Mouse (Mus musculus): ENCODE results near the gene Camk2n1. TPM values are rescaled to one million over a fixed set of nuclear protein-coding genes. Genes with fewer than 3 reads are reported as not detected.
A peak's percentile ranks its signal among the peaks of the same experiment; 100 is the strongest.

Camk2n1 gene
- polyA plus RNA-seq, 1 experiment from 2014 or later: 0.99 TPM

- no peaks in the 10 kb centered on the region for H3K9me3 ChIP-seq (ENCODE audit: control insufficient read depth, low read length)
- H3K4me1 ChIP-seq (ENCODE audit: control insufficient read depth, insufficient read depth, low read length): peaks cover 16% of the 10 kb centered on the region
- no peak overlapping the region for H3K27ac ChIP-seq (replicated peaks; ENCODE audit: low read depth, low read length)
- H3K27me3 ChIP-seq (ENCODE audit: control insufficient read depth, insufficient read depth, low read length): peaks cover 20% of the 10 kb centered on the region
- H3K4me2 ChIP-seq (ENCODE audit: low read depth, severe bottlenecking): no peak overlapping the region
- no peaks in the 10 kb centered on the region for H3K36me3 ChIP-seq (ENCODE audit: control insufficient read depth, insufficient read depth, low read length)
- 46% methylated on average over 5 of the region's 5 CpGs for WGBS
- ATAC-seq (ENCODE audit: insufficient number of reproducible peaks, low FRiP score, low TSS enrichment, low read depth) (no peak), DNase-seq (ENCODE audit: low spot score) (no peak)
- no peak overlapping the region for H3K4me3 ChIP-seq (ENCODE audit: low read depth, low read length)
- no peak overlapping the region for H3K9ac ChIP-seq (ENCODE audit: low read length)
Measured at GRCm38 (mm10) chr4:138458735-138459440, 4.8 kb downstream of the Camk2n1 start.

GRCm38 (mm10) chr4:138459775-138460174 lies 5.7 kb downstream of the Camk2n1 start:
- H3K36me3 ChIP-seq (ENCODE audit: control insufficient read depth, insufficient read depth, low read length): no peaks in the 10 kb centered on the region
- H3K9ac ChIP-seq (ENCODE audit: low read length): no peak overlapping the region
- ATAC-seq (ENCODE audit: insufficient number of reproducible peaks, low FRiP score, low TSS enrichment, low read depth): no peak
- peaks cover 20% of the 10 kb centered on the region for H3K27me3 ChIP-seq (ENCODE audit: control insufficient read depth, insufficient read depth, low read length)
- H3K9me3 ChIP-seq (ENCODE audit: control insufficient read depth, low read length): no peaks in the 10 kb centered on the region
- WGBS: 78% methylated on average over 6 of the region's 6 CpGs
- H3K4me2 ChIP-seq (ENCODE audit: low read depth, severe bottlenecking): no peak overlapping the region
- no peak for DNase-seq (ENCODE audit: low spot score)
- peaks cover 22% of the 10 kb centered on the region for H3K4me1 ChIP-seq (ENCODE audit: control insufficient read depth, insufficient read depth, low read length)
- H3K4me3 ChIP-seq (ENCODE audit: low read depth, low read length): no peak overlapping the region
- no peak overlapping the region for H3K27ac ChIP-seq (replicated peaks; ENCODE audit: low read depth, low read length)

- no peaks in the 10 kb centered on the region for H3K36me3 ChIP-seq (ENCODE audit: control insufficient read depth, insufficient read depth, low read length)
- no peak overlapping the region for H3K4me3 ChIP-seq (ENCODE audit: low read depth, low read length)
- no peak overlapping the region for H3K27ac ChIP-seq (replicated peaks; ENCODE audit: low read depth, low read length)
- WGBS: 27% methylated on average over 9 of the region's 9 CpGs
- no peak for DNase-seq (ENCODE audit: low spot score)
- H3K4me1 ChIP-seq (ENCODE audit: control insufficient read depth, insufficient read depth, low read length): peaks cover 19% of the 10 kb centered on the region
- no peaks in the 10 kb centered on the region for H3K9me3 ChIP-seq (ENCODE audit: control insufficient read depth, low read length)
- no peak overlapping the region for H3K9ac ChIP-seq (ENCODE audit: low read length)
- no peak overlapping the region for H3K4me2 ChIP-seq (ENCODE audit: low read depth, severe bottlenecking)
- no peak for ATAC-seq (ENCODE audit: insufficient number of reproducible peaks, low FRiP score, low TSS enrichment, low read depth)
- peaks cover 17% of the 10 kb centered on the region for H3K27me3 ChIP-seq (ENCODE audit: control insufficient read depth, insufficient read depth, low read length)
Measured at GRCm38 (mm10) chr4:138460910-138461309, 6.8 kb downstream of the Camk2n1 start.

GRCm38 (mm10) chr4:138461471-138461870 lies 7.4 kb downstream of the Camk2n1 start:
- 95% methylated on average over 5 of the region's 5 CpGs for WGBS
- H3K9ac ChIP-seq (ENCODE audit: low read length): no peak overlapping the region
- DNase-seq (ENCODE audit: low spot score) (no peak), ATAC-seq (ENCODE audit: insufficient number of reproducible peaks, low FRiP score, low TSS enrichment, low read depth) (no peak)
- no peak overlapping the region for H3K27ac ChIP-seq (replicated peaks; ENCODE audit: low read depth, low read length)
- H3K4me2 ChIP-seq (ENCODE audit: low read depth, severe bottlenecking): no peak overlapping the region
- H3K4me1 ChIP-seq (ENCODE audit: control insufficient read depth, insufficient read depth, low read length): peaks cover 19% of the 10 kb centered on the region
- H3K9me3 ChIP-seq (ENCODE audit: control insufficient read depth, low read length): no peaks in the 10 kb centered on the region
- H3K36me3 ChIP-seq (ENCODE audit: control insufficient read depth, insufficient read depth, low read length): no peaks in the 10 kb centered on the region
- peaks cover 12% of the 10 kb centered on the region for H3K27me3 ChIP-seq (ENCODE audit: control insufficient read depth, insufficient read depth, low read length)
- H3K4me3 ChIP-seq (ENCODE audit: low read depth, low read length): no peak overlapping the region

- Histone ChIP-seq H3K4me2 (ENCODE audit: low read depth, severe bottlenecking) (no peak overlapping the region), H3K27ac (replicated peaks; ENCODE audit: low read depth, low read length) (no peak overlapping the region), H3K9me3 (ENCODE audit: control insufficient read depth, low read length) (no peaks in the 10 kb centered on the region), H3K9ac (ENCODE audit: low read length) (no peak overlapping the region), H3K36me3 (ENCODE audit: control insufficient read depth, insufficient read depth, low read length) (no peaks in the 10 kb centered on the region), H3K4me1 (ENCODE audit: control insufficient read depth, insufficient read depth, low read length) (peaks cover 19% of the 10 kb centered on the region), H3K27me3 (ENCODE audit: control insufficient read depth, insufficient read depth, low read length) (peaks cover 8% of the 10 kb centered on the region; the same call in 1 of the 2 replicates), H3K4me3 (ENCODE audit: low read depth, low read length) (no peak overlapping the region)
- ATAC-seq (ENCODE audit: insufficient number of reproducible peaks, low FRiP score, low TSS enrichment, low read depth): peak; percentile 2; the same call in 1 of the 2 replicates
- 6% methylated on average over 11 of the region's 11 CpGs for WGBS
- DNase-seq (ENCODE audit: low spot score): peak; percentile 34
Measured at GRCm38 (mm10) chr4:138462971-138463831, 9.1 kb downstream of the Camk2n1 start.

DNA sequence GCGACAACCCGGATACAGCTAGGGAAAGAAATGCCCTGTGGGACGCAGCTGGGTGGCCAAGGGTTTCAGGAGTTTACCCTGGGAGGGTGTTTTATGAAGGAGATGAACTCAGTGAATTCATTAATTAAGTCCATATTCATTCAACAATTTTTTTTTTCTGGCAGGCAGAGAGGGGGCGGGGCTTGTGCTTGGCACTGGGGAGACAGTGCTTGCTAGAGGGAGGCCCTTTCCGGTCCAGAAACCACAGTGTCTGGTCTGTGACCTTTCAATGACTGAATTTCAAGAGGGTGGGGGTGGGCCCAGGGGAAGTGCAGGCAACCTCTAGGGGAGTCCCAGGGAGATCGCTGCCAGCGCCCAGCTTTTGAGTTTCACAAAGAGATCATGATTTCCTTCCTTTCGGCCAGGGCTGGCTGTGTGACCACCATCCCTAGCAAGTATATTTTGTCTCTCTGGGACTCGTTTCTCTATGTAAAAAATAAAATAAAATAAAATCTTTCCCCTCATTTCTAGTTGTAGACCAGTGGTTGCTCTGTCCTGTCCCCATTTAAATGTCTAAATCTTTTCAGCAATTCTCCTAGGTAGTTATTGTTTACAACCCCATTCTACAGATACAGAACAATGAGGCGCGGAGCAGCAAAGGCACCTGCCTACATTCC lies 9.8 kb downstream of the Camk2n1 start:
- H3K27me3 ChIP-seq (ENCODE audit: control insufficient read depth, insufficient read depth, low read length): peaks cover 7% of the 10 kb centered on the region; the same call in 1 of the 2 replicates
- H3K36me3 ChIP-seq (ENCODE audit: control insufficient read depth, insufficient read depth, low read length): no peaks in the 10 kb centered on the region
- no peak overlapping the region for H3K9ac ChIP-seq (ENCODE audit: low read length)
- H3K4me3 ChIP-seq (ENCODE audit: low read depth, low read length): no peak overlapping the region
- 0 out of 2 replicates have a peak, but pooled peaks have one; percentile 18 for ATAC-seq (ENCODE audit: insufficient number of reproducible peaks, low FRiP score, low TSS enrichment, low read depth)
- peaks cover 20% of the 10 kb centered on the region for H3K4me1 ChIP-seq (ENCODE audit: control insufficient read depth, insufficient read depth, low read length)
- WGBS: 8% methylated on average over 11 of the region's 11 CpGs
- H3K4me2 ChIP-seq (ENCODE audit: low read depth, severe bottlenecking): no peak overlapping the region
- DNase-seq (ENCODE audit: low spot score): peak; percentile 47
- no peak overlapping the region for H3K27ac ChIP-seq (replicated peaks; ENCODE audit: low read depth, low read length)
- H3K9me3 ChIP-seq (ENCODE audit: control insufficient read depth, low read length): no peaks in the 10 kb centered on the region

DNA sequence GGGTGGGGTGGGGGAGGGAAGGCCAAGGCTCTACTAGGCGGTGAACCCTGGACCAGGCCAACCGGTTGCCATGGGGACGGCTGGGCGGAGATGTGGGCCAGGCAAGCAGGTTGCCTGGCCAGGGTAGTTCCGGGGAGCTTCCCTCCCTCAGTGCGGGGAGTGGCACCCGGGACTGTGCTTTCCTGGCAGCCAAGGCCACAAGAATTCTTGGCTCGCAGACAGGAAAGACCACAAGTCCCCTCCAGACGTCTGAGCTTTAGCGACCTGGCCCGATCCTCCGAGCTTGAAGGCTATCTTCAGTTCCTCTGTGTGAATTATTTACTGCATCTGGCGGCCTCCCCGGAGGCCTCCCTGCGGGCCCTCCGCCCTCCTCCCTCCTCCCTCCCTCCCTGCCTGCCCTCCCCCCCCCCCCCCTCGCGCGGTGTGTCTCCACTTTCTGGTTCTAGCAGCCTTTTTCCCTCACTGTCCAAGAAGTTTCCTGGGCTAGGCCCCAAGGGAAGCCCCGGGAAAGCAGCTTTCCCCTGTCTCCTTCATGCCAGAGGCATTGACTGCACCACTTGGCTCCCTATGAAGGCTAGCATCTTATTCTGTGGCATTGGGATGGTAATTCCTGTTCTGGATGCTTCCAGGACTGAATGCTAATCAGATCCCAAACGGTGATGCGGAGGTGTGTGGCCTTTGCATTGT lies 10.7 kb downstream of the Camk2n1 start:
- DNase-seq (ENCODE audit: low spot score) (peak; percentile 64), ATAC-seq (ENCODE audit: insufficient number of reproducible peaks, low FRiP score, low TSS enrichment, low read depth) (0 out of 2 replicates have a peak, but pooled peaks have one; percentile 51)
- H3K9me3 ChIP-seq (ENCODE audit: control insufficient read depth, low read length): no peaks in the 10 kb centered on the region
- H3K27ac ChIP-seq (replicated peaks; ENCODE audit: low read depth, low read length): no peak overlapping the region
- H3K36me3 ChIP-seq (ENCODE audit: control insufficient read depth, insufficient read depth, low read length): no peaks in the 10 kb centered on the region
- 1% methylated on average over 21 of the region's 22 CpGs for WGBS
- peaks cover 5% of the 10 kb centered on the region; the same call in 1 of the 2 replicates for H3K27me3 ChIP-seq (ENCODE audit: control insufficient read depth, insufficient read depth, low read length)
- no peak overlapping the region; the same call in 1 of the 2 replicates for H3K4me3 ChIP-seq (ENCODE audit: low read depth, low read length)
- H3K4me1 ChIP-seq (ENCODE audit: control insufficient read depth, insufficient read depth, low read length): peaks cover 24% of the 10 kb centered on the region
- H3K4me2 ChIP-seq (ENCODE audit: low read depth, severe bottlenecking): peak overlapping the region; percentile 35
- no peak overlapping the region for H3K9ac ChIP-seq (ENCODE audit: low read length)

DNA sequence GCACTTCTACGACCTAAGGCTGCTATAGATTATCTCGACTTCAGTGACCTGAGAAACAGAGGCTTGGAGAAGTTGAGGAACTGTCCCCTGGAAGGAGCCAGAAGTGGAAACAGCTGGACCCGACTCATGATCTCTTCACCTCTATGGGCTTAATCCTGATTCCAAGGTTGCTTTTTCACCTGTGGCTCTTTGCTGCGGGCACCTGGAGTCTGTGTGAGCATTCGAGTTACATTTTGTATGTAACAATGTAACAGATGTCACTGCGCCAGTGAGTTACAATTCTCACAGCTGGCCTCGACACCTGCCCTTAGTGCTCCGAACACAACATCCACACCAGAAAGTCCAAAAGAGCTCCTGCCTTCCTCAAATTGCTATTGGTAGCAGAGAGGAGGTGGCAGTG lies 11.3 kb downstream of the Camk2n1 start:
- H3K27ac ChIP-seq (replicated peaks; ENCODE audit: low read depth, low read length): no peak overlapping the region
- H3K4me1 ChIP-seq (ENCODE audit: control insufficient read depth, insufficient read depth, low read length): peaks cover 24% of the 10 kb centered on the region
- DNase-seq (ENCODE audit: low spot score) (no peak), ATAC-seq (ENCODE audit: insufficient number of reproducible peaks, low FRiP score, low TSS enrichment, low read depth) (no peak)
- no peaks in the 10 kb centered on the region for H3K9me3 ChIP-seq (ENCODE audit: control insufficient read depth, low read length)
- H3K9ac ChIP-seq (ENCODE audit: low read length): no peak overlapping the region
- no peak overlapping the region for H3K4me2 ChIP-seq (ENCODE audit: low read depth, severe bottlenecking)
- H3K27me3 ChIP-seq (ENCODE audit: control insufficient read depth, insufficient read depth, low read length): peaks cover 5% of the 10 kb centered on the region; the same call in 1 of the 2 replicates
- no peak overlapping the region for H3K4me3 ChIP-seq (ENCODE audit: low read depth, low read length)
- no peaks in the 10 kb centered on the region for H3K36me3 ChIP-seq (ENCODE audit: control insufficient read depth, insufficient read depth, low read length)
- 29% methylated on average over 8 of the region's 8 CpGs for WGBS

Data from limb, embryonic 11.5 days (tissue).